Mouse (Mus musculus): ENCODE measurements at regions not wholly inside any gene's neighbourhood (a gene's known extent, or its start where the extent isn't known, plus 50 kb on each side); places are given as distances from the start of the nearest gene placed in this dataset.

- Histone ChIP-seq H3K4me2 (ENCODE audit: low read depth) (no peak overlapping the region), H3K79me2 (ENCODE audit: control insufficient read depth, insufficient read depth) (no peaks in the 10 kb centered on the region), H3K27me3 (ENCODE audit: control insufficient read depth, insufficient read depth, insufficient read length) (no peaks in the 10 kb centered on the region), H3ac (ENCODE audit: control insufficient read depth, insufficient read length) (no peak overlapping the region), H3K36me3 (ENCODE audit: control insufficient read depth, insufficient read depth) (no peaks in the 10 kb centered on the region), H3K4me3 (no peak overlapping the region)
- no peak for TF ChIP-seq MAX (IDR thresholded peaks at IDR 0.05; ENCODE audit: low read depth)
- no peak for TF ChIP-seq USF1 (IDR thresholded peaks at IDR 0.05; ENCODE audit: low read depth)
- no peak for TF ChIP-seq TCF12 (IDR thresholded peaks at IDR 0.05; ENCODE audit: insufficient read depth, poor library complexity, severe bottlenecking)
- TF ChIP-seq SRF (IDR thresholded peaks at IDR 0.05; ENCODE audit: control insufficient read depth, insufficient read length, low read depth), result no peak
- TF ChIP-seq E2F4 (IDR thresholded peaks at IDR 0.05; ENCODE audit: insufficient read depth), result no peak
- TF ChIP-seq MYOD1 (IDR thresholded peaks at IDR 0.05; ENCODE audit: control insufficient read depth in 1 of 3, insufficient read length in 2 of 3, low read depth in 2 of 3), result no peak
- no peak for TF ChIP-seq MYOG (IDR thresholded peaks at IDR 0.05; ENCODE audit: control insufficient read depth in 1 of 3, insufficient read depth in 1 of 3, insufficient read length in 2 of 3, low read depth in 2 of 3)
- no peak for TF ChIP-seq POLR2A (IDR thresholded peaks at IDR 0.05; ENCODE audit: insufficient read length, low read depth)
- TF ChIP-seq TCF3 (IDR thresholded peaks at IDR 0.05; ENCODE audit: insufficient read length, low read depth), result no peak
These were observed 86.4 kb upstream of the Trabd2b start for GRCm38 (mm10) chr4:114320076-114320475.

DNA sequence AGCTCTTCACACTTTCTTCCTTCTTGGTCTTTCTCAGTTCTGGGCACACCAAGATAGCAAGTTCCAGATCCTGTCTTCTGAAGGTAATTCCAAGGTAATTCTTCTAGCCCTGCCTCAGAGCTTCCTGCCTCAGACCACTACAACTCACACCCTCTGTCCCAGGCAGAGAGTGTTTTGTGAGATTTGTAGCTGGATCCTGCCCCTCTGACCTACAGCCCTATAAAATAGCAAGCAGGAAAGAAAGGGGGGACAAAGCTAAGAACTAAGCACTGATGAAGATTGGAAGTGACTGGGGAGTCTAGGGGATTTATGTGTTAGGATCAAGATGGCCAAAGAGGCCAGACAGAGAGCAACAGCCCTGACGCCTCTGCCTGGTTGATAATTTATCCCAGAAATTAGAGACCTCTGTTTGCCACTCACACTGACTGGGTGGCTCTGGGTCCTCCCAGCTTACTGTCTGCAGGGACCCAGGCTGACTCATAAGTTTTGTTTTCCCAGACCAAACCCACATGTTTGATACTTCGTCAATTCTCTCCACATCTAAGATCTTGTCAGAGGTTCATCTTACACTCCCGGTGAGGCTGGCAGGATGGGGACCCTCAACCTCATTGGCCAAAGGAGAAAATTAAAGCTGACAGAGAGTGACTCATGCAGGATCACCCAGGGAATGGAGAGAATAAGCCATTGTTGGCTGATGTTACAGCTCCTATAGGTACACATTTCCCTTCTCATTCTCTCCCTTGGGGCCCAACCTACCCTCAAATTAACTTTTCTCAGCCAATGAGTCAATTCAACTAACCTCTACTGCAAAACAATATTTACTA lies 84.8 kb upstream of the Trabd2b start:
- no peaks in the 10 kb centered on the region for H3K27me3 ChIP-seq (ENCODE audit: control insufficient read depth, insufficient read depth, insufficient read length)
- H3K4me3 ChIP-seq, result no peak overlapping the region
- H3K36me3 ChIP-seq (ENCODE audit: control insufficient read depth, insufficient read depth), result no peaks in the 10 kb centered on the region

GRCm38 (mm10) chr4:114329978-114330377 lies 76.5 kb upstream of the Trabd2b start:
- Histone ChIP-seq H3K36me3 (ENCODE audit: control insufficient read depth, insufficient read depth) (no peaks in the 10 kb centered on the region), H3K27me3 (ENCODE audit: control insufficient read depth, insufficient read depth, insufficient read length) (no peaks in the 10 kb centered on the region), H3K4me2 (ENCODE audit: low read depth) (no peak overlapping the region), H3ac (ENCODE audit: control insufficient read depth, insufficient read length) (no peak overlapping the region), H3K79me2 (ENCODE audit: control insufficient read depth, insufficient read depth) (no peaks in the 10 kb centered on the region), H3K4me3 (no peak overlapping the region)
- TF ChIP-seq MYOD1 (IDR thresholded peaks at IDR 0.05; ENCODE audit: control insufficient read depth in 1 of 3, insufficient read length in 2 of 3, low read depth in 2 of 3), result no peak
- no peak for TF ChIP-seq POLR2A (IDR thresholded peaks at IDR 0.05; ENCODE audit: insufficient read length, low read depth)
- TF ChIP-seq TCF12 (IDR thresholded peaks at IDR 0.05; ENCODE audit: insufficient read depth, poor library complexity, severe bottlenecking), result no peak
- no peak for TF ChIP-seq REST (IDR thresholded peaks at IDR 0.05; ENCODE audit: insufficient read depth, insufficient read length)
- TF ChIP-seq CEBPB (IDR thresholded peaks at IDR 0.05; ENCODE audit: insufficient read depth, poor library complexity, severe bottlenecking), result no peak
- TF ChIP-seq POLR2AphosphoS2 (IDR thresholded peaks at IDR 0.05; ENCODE audit: insufficient read length, low read depth), result no peak
- TF ChIP-seq E2F4 (IDR thresholded peaks at IDR 0.05; ENCODE audit: insufficient read depth), result no peak
- no peak for TF ChIP-seq USF1 (IDR thresholded peaks at IDR 0.05; ENCODE audit: low read depth)
- TF ChIP-seq TCF3 (IDR thresholded peaks at IDR 0.05; ENCODE audit: insufficient read length, low read depth), result no peak
- no peak for TF ChIP-seq SRF (IDR thresholded peaks at IDR 0.05; ENCODE audit: control insufficient read depth, insufficient read length, low read depth)
- TF ChIP-seq MAX (IDR thresholded peaks at IDR 0.05; ENCODE audit: low read depth), result no peak
- no peak for TF ChIP-seq MYOG (IDR thresholded peaks at IDR 0.05; ENCODE audit: control insufficient read depth in 1 of 3, insufficient read depth in 1 of 3, insufficient read length in 2 of 3, low read depth in 2 of 3)

More for the DNA sequence above, 84.8 kb upstream of the Trabd2b start:
- no peak for TF ChIP-seq POLR2A (IDR thresholded peaks at IDR 0.05; ENCODE audit: insufficient read length, low read depth)
- no peak for TF ChIP-seq USF1 (IDR thresholded peaks at IDR 0.05; ENCODE audit: low read depth)
- no peak for TF ChIP-seq TCF3 (IDR thresholded peaks at IDR 0.05; ENCODE audit: insufficient read length, low read depth)
- TF ChIP-seq MAX (IDR thresholded peaks at IDR 0.05; ENCODE audit: low read depth), result no peak
- no peak for TF ChIP-seq E2F4 (IDR thresholded peaks at IDR 0.05; ENCODE audit: insufficient read depth)
- no peak for TF ChIP-seq POLR2AphosphoS2 (IDR thresholded peaks at IDR 0.05; ENCODE audit: insufficient read length, low read depth)
- TF ChIP-seq CEBPB (IDR thresholded peaks at IDR 0.05; ENCODE audit: insufficient read depth, poor library complexity, severe bottlenecking), result no peak
- peak overlapping the region; percentile 56 for H3K4me2 ChIP-seq (ENCODE audit: low read depth)
- no peak overlapping the region for H3ac ChIP-seq (ENCODE audit: control insufficient read depth, insufficient read length)
- H3K79me2 ChIP-seq (ENCODE audit: control insufficient read depth, insufficient read depth), result no peaks in the 10 kb centered on the region

DNA sequence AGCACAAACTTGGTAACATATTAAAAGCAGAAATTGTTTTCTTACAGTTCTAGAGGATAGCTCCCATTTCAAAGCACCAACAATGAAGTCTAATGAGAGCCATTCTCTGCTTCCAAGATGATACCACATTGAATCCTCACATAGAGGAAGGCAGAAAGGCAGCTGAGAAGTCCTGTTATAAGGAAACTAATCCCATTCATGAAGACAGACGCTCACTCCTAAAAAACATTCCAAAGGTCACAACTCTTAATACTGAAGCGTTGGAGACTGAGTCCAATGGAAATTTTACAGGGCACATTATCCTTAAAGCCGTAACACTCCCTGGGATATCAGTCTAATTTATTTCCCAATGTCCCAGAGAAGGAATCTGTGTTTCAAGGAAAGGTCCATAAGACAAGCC lies 75.4 kb upstream of the Trabd2b start:
- Histone ChIP-seq H3ac (ENCODE audit: control insufficient read depth, insufficient read length) (no peak overlapping the region), H3K79me2 (ENCODE audit: control insufficient read depth, insufficient read depth) (no peaks in the 10 kb centered on the region), H3K27me3 (ENCODE audit: control insufficient read depth, insufficient read depth, insufficient read length) (no peaks in the 10 kb centered on the region), H3K36me3 (ENCODE audit: control insufficient read depth, insufficient read depth) (no peaks in the 10 kb centered on the region), H3K4me2 (ENCODE audit: low read depth) (no peak overlapping the region), H3K4me3 (no peak overlapping the region)
- TF ChIP-seq SRF (IDR thresholded peaks at IDR 0.05; ENCODE audit: control insufficient read depth, insufficient read length, low read depth) (no peak), CEBPB (IDR thresholded peaks at IDR 0.05; ENCODE audit: insufficient read depth, poor library complexity, severe bottlenecking) (no peak), TCF3 (IDR thresholded peaks at IDR 0.05; ENCODE audit: insufficient read length, low read depth) (no peak), USF1 (IDR thresholded peaks at IDR 0.05; ENCODE audit: low read depth) (no peak), TCF12 (IDR thresholded peaks at IDR 0.05; ENCODE audit: insufficient read depth, poor library complexity, severe bottlenecking) (no peak), REST (IDR thresholded peaks at IDR 0.05; ENCODE audit: insufficient read depth, insufficient read length) (no peak), MYOG (IDR thresholded peaks at IDR 0.05; ENCODE audit: control insufficient read depth in 1 of 3, insufficient read depth in 1 of 3, insufficient read length in 2 of 3, low read depth in 2 of 3) (no peak), MAX (IDR thresholded peaks at IDR 0.05; ENCODE audit: low read depth) (no peak), E2F4 (IDR thresholded peaks at IDR 0.05; ENCODE audit: insufficient read depth) (no peak), MYOD1 (IDR thresholded peaks at IDR 0.05; ENCODE audit: control insufficient read depth in 1 of 3, insufficient read length in 2 of 3, low read depth in 2 of 3) (no peak), POLR2A (IDR thresholded peaks at IDR 0.05; ENCODE audit: insufficient read length, low read depth) (no peak), POLR2AphosphoS2 (IDR thresholded peaks at IDR 0.05; ENCODE audit: insufficient read length, low read depth) (no peak)
